Mouse (Mus musculus): Measurements from ENCODE around the gene Jaml. TPM values are rescaled to one million over a fixed set of nuclear protein-coding genes. Genes with fewer than 3 reads are reported as not detected.

Gene Jaml
- total RNA-seq, 2 experiments from 2014 or later, result 0.26 to 0.84 TPM

DNA sequence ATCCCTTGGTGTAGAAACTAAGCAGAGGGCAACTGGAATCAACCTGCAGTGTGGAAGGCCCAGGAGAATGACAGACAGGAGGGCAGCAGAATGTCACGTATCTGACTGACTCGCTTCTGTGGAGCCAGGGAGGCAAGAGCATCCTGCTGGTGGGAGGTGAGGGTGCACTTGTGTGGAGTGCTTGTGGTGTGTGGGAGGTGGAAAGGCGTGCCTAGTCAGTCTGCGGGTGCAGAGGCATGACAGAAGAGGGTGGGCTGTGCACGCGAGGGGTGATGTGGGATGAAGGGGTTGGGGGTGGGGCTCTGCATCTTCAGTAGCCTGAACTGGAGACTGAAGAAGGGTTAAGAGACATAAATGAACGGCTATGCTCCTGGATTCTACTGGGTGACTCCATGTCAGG, 74.4 kb downstream of the Jaml start:
- intact Hi-C loops (cut with DNase I), result loop anchor here (5.0 kb wide), 1 partner anchor 41 kb away; no protein-coding TSS in a partner anchor

More for the DNA sequence above, 74.4 kb downstream of the Jaml start:
- no peak for DNase-seq (ENCODE audit: low spot score)

Other genes with a start within 250 kb of the Jaml start
- 10 to 100 TPM; 23.2 to 28.1 TPM for gene Kmt2a, start 197.9 kb upstream of the Jaml start, total RNA-seq (2021)
- gene Atp5l, start 158.4 kb upstream of the Jaml start, total RNA-seq (2021), result 1,000 to 10,000 TPM; 1,628 to 1,660 TPM
- 10 to 100 TPM; 37.4 to 38.3 TPM for gene Ube4a, start 113.6 kb upstream of the Jaml start, total RNA-seq (2021)
- not detected for gene Cd3g, start 98.8 kb upstream of the Jaml start, total RNA-seq (2021)
- gene Cd3d, start 97.4 kb upstream of the Jaml start, total RNA-seq (2021), result under 1 TPM; 0.16 to 0.34 TPM
- under 1 TPM; 0.36 to 0.57 TPM for gene Cd3e, start 69.6 kb upstream of the Jaml start, total RNA-seq (2021)
- gene Mpzl2, start 39.4 kb upstream of the Jaml start, total RNA-seq (2021), result 1 to 10 TPM in 1 of 2 experiments, under 1 TPM in 1; 0.81 to 1.0 TPM
- gene Mpzl3, start 24.0 kb upstream of the Jaml start, total RNA-seq (2021), result 1 to 10 TPM; 1.5 to 2.6 TPM
- gene Scn2b, start 38.6 kb downstream of the Jaml start, total RNA-seq (2021), result 1 to 10 TPM; 1.1 TPM
- gene Scn4b, start 59.2 kb downstream of the Jaml start, total RNA-seq (2021), result 1 to 10 TPM; 2.5 to 2.8 TPM
- not detected for gene BC049352, start 102.8 kb downstream of the Jaml start, total RNA-seq (2021)
- not detected for gene Tmprss4, start 124.9 kb downstream of the Jaml start, total RNA-seq (2021)
- 1 to 10 TPM; 2.2 to 2.3 TPM for gene Il10ra, start 190.0 kb downstream of the Jaml start, total RNA-seq (2021)
- gene Tmprss13, start 239.9 kb downstream of the Jaml start, total RNA-seq (2021), result 1 to 10 TPM; 3.6 to 3.7 TPM

Measured in heart, postnatal 25 days (tissue).